Mouse (Mus musculus) T-helper 1 cell (primary cell): Measurements from ENCODE around the gene Dmtf1.

Experiments used
- in situ Hi-C: fragments of 300-600 bp; cut with MboI, MseI; formaldehyde crosslinking; loops from one replicate; pipeline ENCODE4 v1.15.1; 2025; ENCODE audit warnings: high pct_unique_total_duplicates

Dmtf1 gene

DNA sequence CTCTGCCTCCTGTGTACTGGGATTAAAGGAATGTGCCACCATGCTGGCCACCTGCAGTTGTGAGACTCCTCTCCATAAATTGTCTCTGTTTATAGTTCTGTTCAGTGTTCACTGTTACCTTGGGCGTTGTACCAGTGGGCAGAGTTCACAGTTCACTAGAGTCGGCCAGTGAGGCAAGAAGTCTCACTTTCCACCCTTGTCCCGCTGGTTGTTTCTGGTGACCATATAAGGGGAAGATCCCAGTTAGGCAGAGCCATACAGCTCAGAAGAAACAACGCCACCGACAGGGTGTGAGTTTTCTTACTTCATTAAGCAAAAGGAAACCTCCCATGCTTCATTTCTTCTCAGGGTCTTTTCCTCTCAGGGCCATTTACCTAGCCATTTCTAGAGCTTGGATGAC is 53.1 kb downstream of the Dmtf1 start:
- in situ Hi-C loops, result no loop called here

- in situ Hi-C loops, result no loop called here
Measured at GRCm38 (mm10) chr5:9107296-9108089, 54.1 kb downstream of the Dmtf1 start.

DNA sequence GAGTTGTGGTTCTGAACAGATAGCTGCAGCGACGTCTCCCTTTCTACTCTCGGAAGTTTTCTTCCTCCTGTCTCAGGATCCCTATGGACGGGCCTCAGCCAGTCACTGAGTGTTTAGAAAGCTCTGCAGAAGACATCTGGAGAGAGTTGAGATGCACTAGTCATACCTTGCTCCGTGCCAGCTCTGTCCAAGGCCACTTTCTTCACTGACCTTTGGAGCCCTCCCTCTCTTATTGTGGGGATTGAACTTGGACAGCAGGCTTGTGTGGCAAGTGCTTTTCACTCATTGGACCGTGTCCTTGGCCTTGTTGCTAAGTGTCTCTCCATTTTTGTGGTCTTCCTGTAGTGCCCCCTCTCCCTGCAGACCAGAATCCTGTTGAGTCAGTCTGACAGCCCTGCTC is 54.8 kb downstream of the Dmtf1 start:
- in situ Hi-C loops, result no loop called here

DNA sequence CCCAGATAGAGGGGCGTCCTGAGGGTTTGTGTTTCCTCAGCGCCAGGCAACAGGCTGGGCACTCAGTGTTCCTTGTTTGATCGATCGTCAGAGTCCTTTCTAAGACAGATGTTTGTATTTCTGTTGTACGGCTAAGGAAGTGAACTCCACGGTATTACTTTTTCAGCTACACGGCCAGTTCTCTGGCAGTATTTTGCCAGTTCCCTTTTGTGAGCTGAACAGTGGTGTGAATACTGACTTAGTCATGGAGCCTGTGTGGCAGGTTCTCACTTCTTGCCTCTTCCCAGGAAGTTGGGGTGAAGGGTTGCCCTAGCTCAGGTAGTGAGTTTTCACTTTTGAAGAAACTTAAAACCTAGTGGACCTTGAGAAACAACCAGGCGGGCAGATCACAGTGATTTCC is 57.6 kb downstream of the Dmtf1 start:
- in situ Hi-C loops, result no loop called here

DNA sequence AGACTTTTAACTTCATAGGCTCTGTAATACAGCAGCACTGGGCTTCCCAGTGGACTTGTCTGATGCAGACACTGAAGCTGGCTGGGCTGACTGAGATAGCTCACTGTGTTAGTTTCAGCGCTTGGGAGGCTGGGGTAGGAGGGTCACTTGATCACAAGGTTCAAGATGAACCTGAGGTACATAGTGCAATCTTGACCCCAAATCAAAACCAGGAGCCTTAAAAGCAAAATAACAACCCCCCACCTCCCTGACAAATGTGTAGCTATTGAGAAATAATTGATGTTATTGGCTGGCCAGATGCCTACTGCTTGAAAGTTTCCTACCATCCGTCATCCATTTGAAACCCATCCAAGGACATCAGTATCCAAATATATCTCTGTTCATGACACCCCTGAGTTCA is 58.9 kb downstream of the Dmtf1 start:
- in situ Hi-C loops, result no loop called here

DNA sequence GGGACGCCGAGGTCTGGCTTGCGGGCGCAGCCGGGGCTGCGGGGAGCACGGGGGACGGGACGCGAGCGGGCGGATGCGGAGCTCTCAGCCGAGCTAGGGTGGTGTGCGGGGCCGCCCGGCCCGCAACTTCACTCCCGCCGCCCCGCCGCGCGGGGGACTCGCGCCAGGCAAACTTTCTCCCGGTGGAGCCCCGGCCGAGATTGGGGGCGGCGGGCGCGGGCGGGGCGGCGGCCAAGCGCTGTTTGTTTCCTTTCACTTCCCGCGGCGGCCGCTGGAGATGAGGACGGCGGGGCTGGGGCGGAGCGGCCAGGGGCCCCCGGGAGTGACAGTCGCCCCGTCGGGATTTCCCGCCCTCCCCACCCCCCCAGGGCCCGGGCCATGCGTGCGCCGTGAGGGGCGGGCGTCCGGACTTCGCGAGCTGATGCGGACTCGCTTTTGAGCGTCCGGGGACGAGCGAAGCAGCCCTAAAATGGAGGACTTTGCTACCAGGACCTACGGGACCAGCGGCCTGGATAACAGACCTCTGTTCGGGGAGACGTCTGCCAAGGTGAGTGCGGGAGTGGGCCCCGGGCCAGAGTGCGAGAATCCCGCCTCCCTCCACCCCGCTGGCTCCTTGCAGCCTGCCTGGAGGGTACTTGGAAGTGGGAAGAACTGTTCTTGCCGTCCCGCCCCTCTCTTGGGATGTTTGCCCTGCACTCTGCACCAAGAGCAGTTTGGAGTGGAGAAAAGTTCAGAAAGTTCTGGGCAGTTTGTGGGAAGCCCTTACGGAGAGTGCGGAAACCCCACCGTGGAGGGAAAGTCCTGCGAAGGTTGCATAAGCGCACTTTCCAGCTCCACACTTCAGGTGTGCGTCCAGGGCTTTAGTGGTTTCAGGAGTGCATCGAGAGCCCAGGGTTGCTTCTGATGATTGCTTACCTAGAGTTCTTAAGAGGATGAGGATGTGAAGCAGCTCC is 60.5 kb downstream of the Dmtf1 start:
- in situ Hi-C loops, result no loop called here

DNA sequence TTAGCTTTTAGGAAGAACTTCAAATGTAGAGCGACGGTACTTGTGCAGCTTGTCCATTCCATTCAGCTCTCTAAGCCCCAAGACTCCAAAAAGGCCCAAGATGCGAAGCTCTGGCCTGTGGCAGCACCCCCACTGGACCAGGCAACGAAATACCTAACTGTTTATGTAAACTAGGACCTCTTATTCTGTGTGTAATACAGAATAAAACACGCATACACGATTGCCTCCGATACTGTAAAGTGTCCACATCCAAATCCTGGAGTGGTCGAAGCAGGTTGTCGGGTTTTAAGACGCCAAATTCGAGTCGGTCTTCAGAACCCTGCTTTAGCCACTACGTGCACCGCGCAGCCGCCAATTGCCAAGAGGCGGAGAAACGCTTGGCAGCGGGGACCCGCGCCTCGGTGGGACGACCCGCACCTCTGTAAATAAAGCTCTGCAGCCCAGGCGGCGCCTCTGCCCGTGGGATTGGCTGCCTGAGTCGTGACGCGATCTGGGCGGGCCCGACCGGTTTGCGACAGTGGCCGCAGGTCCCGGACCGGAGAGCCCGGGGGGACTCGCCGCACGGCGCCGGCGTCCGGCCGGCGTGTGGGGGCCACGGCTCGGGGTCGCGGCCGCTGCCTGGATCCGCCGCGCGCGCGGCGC is 61.2 kb downstream of the Dmtf1 start, which contains the start of gene Tmem243:
Tmem243 (plus strand) TSS at position 462 of the 642 bp plus-strand sequence.
- in situ Hi-C loops, result no loop called here

DNA sequence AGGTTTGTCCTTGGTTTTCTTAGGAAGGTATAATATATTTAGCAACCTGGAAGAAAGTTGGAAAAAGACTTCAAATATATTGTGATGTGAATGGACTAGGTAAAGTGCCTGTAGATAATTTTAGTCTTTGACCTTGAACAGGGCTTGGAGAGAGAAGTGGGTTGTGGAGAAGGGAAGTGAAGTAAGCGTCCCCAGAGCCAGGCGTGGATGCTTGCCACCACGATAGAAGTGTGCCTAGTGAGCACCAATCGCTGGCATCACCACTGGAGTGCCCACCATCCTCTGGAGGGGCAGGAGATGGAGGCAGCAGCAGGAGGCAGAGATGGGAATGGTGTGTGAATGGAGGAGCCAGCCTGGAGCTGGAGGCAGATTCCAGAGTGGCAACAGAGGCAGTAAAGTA is 68.1 kb downstream of the Dmtf1 start:
- in situ Hi-C loops, result no loop called here

DNA sequence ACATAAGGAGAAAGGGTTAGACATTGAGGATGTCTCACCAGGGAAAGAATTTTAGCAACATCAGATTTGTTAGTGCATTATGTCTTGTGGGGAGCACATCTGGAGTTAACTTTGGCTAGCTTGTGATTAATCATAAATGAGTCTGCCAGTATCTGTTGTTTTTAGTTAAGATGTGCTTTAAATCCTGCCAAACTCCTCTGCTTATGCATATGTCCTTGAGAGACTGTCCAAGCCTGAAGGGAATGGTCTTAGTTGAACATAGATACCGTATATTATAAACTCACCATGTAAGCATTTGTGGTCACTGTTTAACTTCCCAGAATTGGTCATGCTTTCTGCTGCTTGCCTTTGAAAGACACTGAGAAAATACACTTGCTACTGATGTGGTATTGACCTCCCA is 68.9 kb downstream of the Dmtf1 start:
- in situ Hi-C loops, result no loop called here

DNA sequence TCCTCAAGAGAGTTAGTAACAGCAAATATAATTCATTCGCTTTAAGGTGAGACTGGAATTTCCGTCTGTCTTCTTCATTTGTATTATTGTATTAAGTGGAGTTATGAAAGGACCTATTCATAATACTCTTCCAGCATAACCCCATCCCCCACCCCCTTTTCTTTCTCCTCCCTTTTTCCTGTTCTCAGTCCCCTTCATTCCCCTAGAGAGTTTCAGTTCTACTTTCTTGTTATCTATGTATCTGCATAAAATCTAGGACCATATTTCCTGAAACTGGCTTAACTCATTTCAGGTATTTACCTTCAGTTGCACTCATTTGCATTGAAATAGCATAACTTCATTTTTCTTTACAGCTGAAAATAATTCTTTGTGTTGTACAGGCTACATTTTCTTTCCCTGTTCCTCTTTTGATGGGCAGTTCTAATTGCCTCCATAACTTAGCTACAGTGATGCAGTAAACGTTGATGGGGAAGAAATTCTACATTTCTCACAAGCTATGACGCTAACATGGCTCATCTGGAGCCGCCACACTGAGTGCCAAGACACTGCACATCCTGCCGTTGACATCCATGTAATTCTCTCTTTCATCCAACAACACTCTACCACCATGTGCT is 71.0 kb downstream of the Dmtf1 start:
- in situ Hi-C loops, result no loop called here

GRCm38 (mm10) chr5:9086924-9087719 is 74.5 kb downstream of the Dmtf1 start:
- in situ Hi-C loops, result no loop called here

GRCm38 (mm10) chr5:9079773-9080501 is 81.6 kb downstream of the Dmtf1 start:
- in situ Hi-C loops, result loop anchor here (10.0 kb wide), 1 partner anchor 475 kb away; no protein-coding TSS in a partner anchor

DNA sequence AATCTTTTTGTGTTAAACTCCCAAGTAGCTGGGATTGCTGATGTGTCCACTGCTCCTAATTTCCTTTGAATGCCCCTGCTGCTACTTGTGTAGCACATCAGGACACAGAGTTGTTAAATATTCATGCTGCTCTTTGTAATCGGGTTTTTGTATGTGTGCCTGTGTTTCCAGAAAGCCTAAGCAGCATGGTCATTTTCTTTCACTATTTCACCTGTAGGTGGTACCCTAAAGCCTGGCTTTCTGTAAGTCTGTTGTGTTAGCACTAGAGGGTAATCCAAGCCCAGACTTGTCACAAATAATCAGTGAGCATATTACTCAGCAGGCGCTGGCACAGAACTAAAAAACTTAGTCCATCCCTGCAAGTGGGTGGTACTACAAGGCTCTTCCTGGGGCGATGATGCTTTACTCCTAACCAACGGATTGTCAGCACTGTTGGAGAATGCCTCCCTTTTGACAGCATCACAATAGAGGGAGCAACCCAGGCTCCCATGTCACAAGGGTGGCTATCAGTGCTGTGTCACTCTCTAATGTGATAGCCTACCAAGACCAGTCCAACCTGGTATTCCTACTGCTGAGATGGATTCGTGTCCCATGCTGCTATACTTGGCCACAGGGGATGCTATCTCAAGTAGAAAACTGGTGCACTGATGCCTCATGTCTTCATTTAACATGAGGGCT is 88.3 kb downstream of the Dmtf1 start:
- in situ Hi-C loops, result loop anchor here (10.0 kb wide), 1 partner anchor 481 kb away; no protein-coding TSS in a partner anchor

DNA sequence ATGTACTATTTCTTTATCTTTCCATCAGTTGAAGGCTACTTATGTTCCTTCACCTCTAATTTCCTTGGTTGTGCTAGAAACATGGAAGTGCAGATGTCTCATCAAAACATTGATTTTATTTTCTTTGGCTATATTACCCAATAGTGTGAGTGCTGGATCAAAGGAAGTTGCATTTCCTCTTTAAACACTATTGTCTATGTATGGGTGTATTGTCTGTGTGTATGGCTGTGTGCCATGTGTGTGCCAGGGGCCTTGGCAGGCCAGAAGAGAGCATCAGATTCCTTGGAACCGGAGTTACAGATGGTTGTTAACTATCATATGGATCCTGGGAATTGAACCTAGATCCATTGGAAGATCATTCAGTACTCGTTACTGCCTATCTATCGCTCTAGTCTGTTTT is 90.2 kb downstream of the Dmtf1 start:
- in situ Hi-C loops, result loop anchor here (10.0 kb wide), 1 partner anchor 483 kb away; no protein-coding TSS in a partner anchor

GRCm38 (mm10) chr5:9069599-9070209 is 91.9 kb downstream of the Dmtf1 start:
- in situ Hi-C loops, result loop anchor here (5.0 to 10.0 kb wide), 2 partner anchors 43 to 485 kb away; no protein-coding TSS in a partner anchor

DNA sequence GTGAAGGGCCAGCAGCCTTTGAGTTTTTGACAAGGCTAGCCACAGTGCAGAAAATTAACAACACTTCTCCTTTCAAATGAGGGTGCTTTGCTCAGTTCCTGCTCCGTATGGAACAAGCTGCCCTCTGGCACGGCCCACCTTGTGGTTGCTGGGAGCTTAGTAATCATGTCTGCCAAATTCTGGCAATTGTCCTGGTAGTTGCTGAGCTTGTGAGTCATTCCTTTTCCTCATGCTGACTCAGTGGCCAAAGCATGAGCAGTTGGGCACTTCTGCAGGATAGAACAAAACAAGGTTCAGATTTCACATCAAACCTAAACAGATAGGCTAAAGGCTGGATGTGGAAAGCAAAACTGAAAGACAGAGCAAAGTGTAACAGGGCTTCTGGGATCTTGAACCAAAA is 92.7 kb downstream of the Dmtf1 start:
- in situ Hi-C loops, result loop anchor here (5.0 kb wide), 1 partner anchor 43 kb away; no protein-coding TSS in a partner anchor
